Mouse (Mus musculus): ENCODE measurements around the gene Dhx29. TPM values are rescaled to one million over a fixed set of nuclear protein-coding genes. Genes with fewer than 3 reads are reported as not detected.

Gene Dhx29
- polyA plus RNA-seq (2017; shearing (Covaris generic)), result 20.8 TPM

GRCm38 (mm10) chr13:112927287-112928001, at the start of gene Dhx29, which contains the start of gene Mtrex:
TSS of gene Dhx29 (plus strand) at chr13:112927454.
TSS of gene Mtrex (minus strand) at chr13:112927398.

GRCm38 (mm10) chr13:112987532-112987943, 60.3 kb downstream of the Dhx29 start, which contains the start of gene Ccno:
TSS of gene Ccno (plus strand) at chr13:112987802.

GRCm38 (mm10) chr13:112993531-112994152, 66.4 kb downstream of the Dhx29 start, which contains the start of gene Mcidas:
TSS of gene Mcidas (plus strand) at chr13:112993845.

Other genes with a start within 250 kb of the Dhx29 start
- 0.64 TPM for gene Plpp1, start 126.7 kb upstream of the Dhx29 start, polyA plus RNA-seq (2017; shearing (Covaris generic))
- 68.2 TPM for gene Mtrex, start 56 bp upstream of the Dhx29 start, polyA plus RNA-seq (2017; shearing (Covaris generic))
- 2.2 TPM for gene Ccno, start 60.3 kb downstream of the Dhx29 start, polyA plus RNA-seq (2017; shearing (Covaris generic))
- gene Mcidas, start 66.4 kb downstream of the Dhx29 start, polyA plus RNA-seq (2017; shearing (Covaris generic)), result not detected
- gene Cdc20b, start 107.7 kb downstream of the Dhx29 start, polyA plus RNA-seq (2017; shearing (Covaris generic)), result not detected
- gene Gpx8, start 119.0 kb downstream of the Dhx29 start, polyA plus RNA-seq (2017; shearing (Covaris generic)), result not detected
- 1.2 TPM for gene Gzma, start 173.5 kb downstream of the Dhx29 start, polyA plus RNA-seq (2017; shearing (Covaris generic))